Mouse (Mus musculus): ENCODE measurements around the gene Mdn1.
A peak's percentile ranks its signal among the peaks of the same experiment; 100 is the strongest.

Mdn1 gene

GRCm38 (mm10) chr4:32656918-32657662, at the start of gene Mdn1:
TSS of gene Mdn1 (plus strand) at chr4:32657119.
- DNase-seq (ENCODE audit: low spot score) = peak; percentile 99

- DNase-seq (ENCODE audit: low spot score) = peak; percentile 99
Observed at GRCm38 (mm10) chr4:32615034-32615881, 41.7 kb upstream of the Mdn1 start, which contains the start of gene Casp8ap2. TSS of gene Casp8ap2 (plus strand) at chr4:32615451.

DNA sequence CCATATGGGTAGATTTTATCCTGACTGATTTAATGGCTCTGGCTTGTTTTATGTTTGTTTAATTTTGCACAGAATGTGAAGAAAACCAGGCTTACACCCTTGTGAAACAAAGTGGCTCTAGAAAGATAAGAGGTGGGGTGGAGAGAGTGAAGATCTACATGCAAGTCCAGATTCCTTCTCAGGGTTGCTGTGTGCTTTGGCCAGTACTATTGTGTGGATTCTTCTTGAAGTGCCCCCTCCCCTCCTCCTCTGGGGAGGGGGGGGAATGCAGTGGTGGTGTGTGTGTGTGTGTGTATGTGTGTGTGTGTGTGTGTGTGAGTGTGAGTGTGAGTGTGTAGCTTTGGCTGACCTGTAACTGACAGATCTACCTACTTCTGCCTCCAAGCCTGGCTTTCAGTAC, 35.3 kb upstream of the Mdn1 start:
- no peak for DNase-seq (ENCODE audit: low spot score)

DNA sequence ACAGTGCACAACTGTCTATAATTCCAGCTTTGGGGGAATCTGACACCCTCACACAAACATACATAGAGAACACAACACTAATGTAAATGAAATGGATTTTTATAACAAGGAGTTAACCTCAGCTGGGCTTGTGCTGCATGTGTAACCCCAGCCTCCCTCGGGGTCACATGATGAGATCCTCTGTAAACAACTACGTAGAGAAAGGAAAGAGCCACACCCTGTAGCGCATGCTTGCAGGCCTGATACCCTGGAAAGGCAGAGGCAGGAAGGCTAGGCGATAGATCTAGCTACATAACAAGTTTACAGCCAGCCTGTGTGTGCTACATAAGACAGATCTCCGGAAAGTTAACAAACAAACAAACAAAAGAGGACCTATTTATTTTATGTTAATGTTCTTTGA, 5.2 kb upstream of the Mdn1 start:
- no peak for DNase-seq (ENCODE audit: low spot score)

GRCm38 (mm10) chr4:32656146-32656904, 594 bp upstream of the Mdn1 start:
- peak; percentile 32 for DNase-seq (ENCODE audit: low spot score)

- no peak for DNase-seq (ENCODE audit: low spot score)
Observed at GRCm38 (mm10) chr4:32665843-32666242, 8.9 kb downstream of the Mdn1 start.

- no peak for DNase-seq (ENCODE audit: low spot score)
Observed at GRCm38 (mm10) chr4:32668291-32668690, 11.4 kb downstream of the Mdn1 start.

DNA sequence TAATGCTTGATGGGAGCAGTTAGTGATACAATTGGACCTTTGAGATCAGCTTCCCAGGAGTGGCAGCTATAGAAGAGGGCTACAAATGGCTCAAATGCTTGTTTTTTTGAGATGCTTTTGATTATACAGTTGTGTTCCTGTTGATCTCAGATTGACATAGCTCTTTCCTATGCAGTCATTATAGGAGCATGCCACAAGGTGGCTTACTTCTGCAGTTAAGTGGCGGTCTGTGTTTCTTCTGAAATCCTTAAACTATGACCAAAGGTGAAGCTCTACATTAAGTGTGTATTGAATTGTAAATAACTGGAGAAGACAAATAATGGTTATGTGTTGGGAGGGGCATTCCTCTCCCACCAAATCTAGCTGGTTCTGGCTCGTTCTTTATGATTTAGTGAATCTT, 12.9 kb downstream of the Mdn1 start:
- DNase-seq (ENCODE audit: low spot score) = no peak

GRCm38 (mm10) chr4:32674025-32674424, 17.1 kb downstream of the Mdn1 start:
- no peak for DNase-seq (ENCODE audit: low spot score)

- DNase-seq (ENCODE audit: low spot score) = no peak
Observed at GRCm38 (mm10) chr4:32677471-32677870, 20.6 kb downstream of the Mdn1 start.

GRCm38 (mm10) chr4:32680843-32681242, 23.9 kb downstream of the Mdn1 start:
- peak; percentile 13 for DNase-seq (ENCODE audit: low spot score)

GRCm38 (mm10) chr4:32682471-32682870, 25.6 kb downstream of the Mdn1 start:
- DNase-seq (ENCODE audit: low spot score) = no peak

GRCm38 (mm10) chr4:32683061-32683582, 26.2 kb downstream of the Mdn1 start:
- no peak for DNase-seq (ENCODE audit: low spot score)

DNA sequence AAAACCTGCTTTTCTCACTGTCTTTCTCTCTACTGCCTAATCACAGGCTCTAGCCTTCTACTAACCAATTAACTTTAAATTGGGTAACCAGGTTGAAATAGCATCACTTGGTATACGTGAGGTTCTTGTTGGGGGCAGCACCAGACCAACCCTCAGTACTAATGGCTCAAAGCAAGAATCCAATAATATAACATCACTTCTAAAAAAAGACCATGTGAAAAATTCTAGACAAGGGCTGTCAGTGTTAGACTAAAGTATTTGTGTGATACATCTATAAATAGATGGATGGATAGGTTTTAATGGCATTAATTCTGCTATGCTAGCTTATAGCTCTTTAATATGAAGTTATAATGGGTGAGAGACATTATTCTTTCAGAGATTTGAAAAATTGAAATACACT, 60.8 kb downstream of the Mdn1 start:
- DNase-seq (ENCODE audit: low spot score) = no peak

DNA sequence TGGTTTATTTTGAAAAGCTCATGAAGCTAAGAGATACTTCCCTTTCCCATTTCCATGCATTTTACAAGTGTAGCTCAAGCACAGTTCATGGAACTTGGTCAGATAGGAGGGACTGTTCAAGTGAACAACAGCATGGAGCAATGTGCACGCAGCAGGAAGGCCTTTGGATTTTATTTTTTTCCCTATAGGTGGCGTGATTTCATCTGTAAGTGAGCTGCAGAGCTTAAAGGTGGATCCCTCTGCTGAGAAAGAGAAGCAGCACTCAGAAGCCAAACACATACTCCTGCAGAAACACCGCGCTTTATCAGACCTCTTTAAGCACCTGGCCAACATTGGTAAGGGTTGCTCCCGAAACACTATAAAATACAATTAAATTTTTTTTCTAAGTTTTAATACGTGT, 88.5 kb downstream of the Mdn1 start:
- peak; percentile 16 for DNase-seq (ENCODE audit: low spot score)

DNA sequence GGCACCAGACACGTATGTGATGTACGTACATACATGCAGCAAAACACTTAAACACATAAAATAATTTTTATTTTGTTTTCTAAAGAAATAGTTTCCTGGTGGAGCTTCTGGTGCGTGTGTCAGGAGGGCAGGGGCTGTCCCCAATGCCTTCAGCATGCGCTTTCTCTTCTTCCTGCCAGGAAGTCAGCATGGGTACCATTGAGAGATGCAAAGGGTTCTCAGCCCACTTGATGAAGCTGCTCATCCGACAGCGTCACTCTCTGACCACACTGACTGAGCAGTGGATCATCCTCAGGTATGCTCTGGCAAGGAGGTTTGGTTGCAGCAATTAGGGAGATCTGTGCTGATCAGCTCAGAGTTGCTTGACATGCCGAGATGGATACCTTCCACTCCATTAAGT, 91.5 kb downstream of the Mdn1 start:
- no peak for DNase-seq (ENCODE audit: low spot score)

DNA sequence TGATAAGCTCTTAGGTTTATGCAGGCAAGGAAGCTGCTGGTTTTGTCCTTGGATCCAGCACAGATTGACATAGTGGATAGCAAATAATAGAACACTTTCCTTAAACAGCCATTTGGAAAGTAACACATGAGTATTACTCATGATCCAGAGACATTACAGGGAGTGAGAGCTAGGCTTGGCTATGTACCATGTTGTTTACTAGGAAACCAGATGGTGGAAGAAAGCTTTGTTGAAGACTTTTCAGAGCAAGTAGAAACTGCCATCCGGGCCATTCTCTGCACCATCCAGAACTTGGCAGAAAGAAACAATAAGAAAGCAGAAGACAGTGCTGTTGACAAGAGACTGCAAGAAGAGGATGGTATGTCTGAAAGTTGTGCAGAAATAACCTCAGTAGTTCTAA, 93.8 kb downstream of the Mdn1 start:
- DNase-seq (ENCODE audit: low spot score) = no peak

DNA sequence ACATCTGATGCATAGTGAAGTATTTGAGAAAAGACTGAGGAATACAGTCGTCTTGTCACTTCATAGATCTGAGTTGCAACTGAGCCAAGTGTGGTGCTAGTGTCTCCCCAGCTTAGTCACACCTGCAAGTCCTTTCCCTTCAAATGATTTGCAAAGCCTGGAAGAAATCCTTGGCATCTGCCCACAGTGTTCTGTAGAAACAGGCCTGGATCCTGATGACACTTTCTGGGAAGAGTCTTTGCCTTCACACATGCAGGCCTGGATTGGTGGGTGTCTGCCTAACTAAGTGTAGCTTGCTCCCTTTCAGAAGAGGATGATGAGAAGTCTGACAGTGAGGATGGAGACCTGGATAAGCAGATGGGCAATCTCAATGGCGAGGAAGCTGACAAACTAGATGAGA, 100.5 kb downstream of the Mdn1 start:
- DNase-seq (ENCODE audit: low spot score) = no peak

GRCm38 (mm10) chr4:32767471-32767870, 110.6 kb downstream of the Mdn1 start:
- DNase-seq (ENCODE audit: low spot score) = no peak

- DNase-seq (ENCODE audit: low spot score) = no peak
Observed at GRCm38 (mm10) chr4:32768046-32768445, 111.1 kb downstream of the Mdn1 start.

- peak; percentile 10 for DNase-seq (ENCODE audit: low spot score)
Observed at GRCm38 (mm10) chr4:32770284-32770810, 113.4 kb downstream of the Mdn1 start.

- no peak for DNase-seq (ENCODE audit: low spot score)
Observed at GRCm38 (mm10) chr4:32779996-32780395, 123.1 kb downstream of the Mdn1 start.

All from retina, embryonic 14.5 days (tissue).